Mouse (Mus musculus) megakaryocyte, adult 5-6 weeks (primary cell): Measurements from ENCODE around the gene Rdh5. TPM values are rescaled to one million over a fixed set of nuclear protein-coding genes. Genes with fewer than 3 reads are reported as not detected.

Experiments used
- ATAC-seq: 2 replicates; pipeline ENCODE4 v1.8.0; 2016; ENCODE audit warnings: mild to moderate bottlenecking, inconsistent platforms; ENCODE audit not compliant: poor library complexity, severe bottlenecking
- total RNA-seq, 2 experiments: library from RNA; stranded (forward) in 1 of 2; stranded (reverse) in 1 of 2; fragments of 153-499, 151-499 nt in 1 of 2; fragments of 221-1000, 200-1000 nt in 1 of 2; gene quantifications; 2 replicates each; pipeline versions ENCODE4 v1.2.3 to v1.2.4; 2015 to 2017

Gene Rdh5
- 3.4 and 6.0 TPM in 2 replicates for total RNA-seq (2015)
- total RNA-seq (2017) = 0.94 and 3.6 TPM in 2 replicates

GRCm38 (mm10) chr10:128922822-128923012 is at the start of gene Rdh5:
Gene Rdh5 (minus strand): TSS chr10:128922888.
- ATAC-seq = no peak

- no peak for ATAC-seq
Measured at GRCm38 (mm10) chr10:128970740-128971250, 48.1 kb upstream of the Rdh5 start.

GRCm38 (mm10) chr10:128968341-128968749 is 45.7 kb upstream of the Rdh5 start:
- ATAC-seq = no peak

GRCm38 (mm10) chr10:128965871-128966270 is 43.2 kb upstream of the Rdh5 start:
- ATAC-seq = peak; percentile 98

- ATAC-seq = no peak
Measured at GRCm38 (mm10) chr10:128964961-128965360, 42.3 kb upstream of the Rdh5 start.

- ATAC-seq = peak; percentile 8; the same call in 1 of the 2 replicates
Measured at GRCm38 (mm10) chr10:128960590-128961584, 38.2 kb upstream of the Rdh5 start, which contains the start of gene Mettl7b. Gene Mettl7b (minus strand): TSS chr10:128960988.

- ATAC-seq = no peak
Measured at GRCm38 (mm10) chr10:128960142-128960541, 37.5 kb upstream of the Rdh5 start.

- ATAC-seq = no peak
Measured at GRCm38 (mm10) chr10:128958340-128958739, 35.7 kb upstream of the Rdh5 start.

GRCm38 (mm10) chr10:128950208-128950887 is 27.7 kb upstream of the Rdh5 start:
- ATAC-seq = no peak

- no peak for ATAC-seq
Measured at GRCm38 (mm10) chr10:128947496-128947895, 24.8 kb upstream of the Rdh5 start.

- peak; percentile 63 for ATAC-seq
Measured at GRCm38 (mm10) chr10:128945675-128946074, 23.0 kb upstream of the Rdh5 start.

- no peak for ATAC-seq
Measured at GRCm38 (mm10) chr10:128940475-128941061, 17.9 kb upstream of the Rdh5 start.

- ATAC-seq = no peak
Measured at GRCm38 (mm10) chr10:128938974-128939373, 16.3 kb upstream of the Rdh5 start.

GRCm38 (mm10) chr10:128938457-128938856 is 15.8 kb upstream of the Rdh5 start:
- no peak for ATAC-seq

- no peak for ATAC-seq
Measured at GRCm38 (mm10) chr10:128937756-128938390, 15.2 kb upstream of the Rdh5 start.

- ATAC-seq = no peak
Measured at GRCm38 (mm10) chr10:128935826-128936440, 13.2 kb upstream of the Rdh5 start.

GRCm38 (mm10) chr10:128934997-128935787 is 12.5 kb upstream of the Rdh5 start:
- ATAC-seq = no peak

- ATAC-seq = no peak
Measured at GRCm38 (mm10) chr10:128933976-128934721, 11.5 kb upstream of the Rdh5 start.

GRCm38 (mm10) chr10:128933574-128933973 is 10.9 kb upstream of the Rdh5 start, which contains the start of gene Itga7:
Gene Itga7 (plus strand): TSS chr10:128933818.
- ATAC-seq = no peak
